Mouse (Mus musculus) limb, embryonic 14.5 days (tissue): Measurements from ENCODE around the gene Ano3. TPM values are rescaled to one million over a fixed set of nuclear protein-coding genes. Genes with fewer than 3 reads are reported as not detected.
"Not testable (repeated sequence)": the region's sequence is repeated elsewhere in the genome, so short reads cannot be mapped to it uniquely, and the experiment has no call there.

Experiments
- ATAC-seq: fragments of 200-750 bp; cut with Nextera tagmentation; 2 replicates; pipeline ENCODE4 v1.8.0; 2017; ENCODE audit warnings: low read depth, moderate number of reproducible peaks, moderate TSS enrichment; ENCODE audit not compliant: low FRiP score
- DNase-seq: peaks from one replicate; pipeline ENCODE4 v3.0.0-alpha.2; 2015; ENCODE audit warnings: low spot score
- H3K27ac ChIP-seq: fragments of 300-500 bp; sonication (generic); replicated peaks from 2 replicates; pipeline ENCODE4 v1.5.1; 2014; ENCODE audit warnings: low read depth, mild to moderate bottlenecking, low read length, moderate library complexity, mixed read lengths
- H3K27me3 ChIP-seq: fragments of 300-500 bp; sonication (generic); 2 replicates; pipeline ENCODE4 v1.6.1; 2014; ENCODE audit warnings: low read length, mixed read lengths; ENCODE audit not compliant: control insufficient read depth, insufficient read depth
- H3K36me3 ChIP-seq: fragments of 300-500 bp; sonication (generic); 2 replicates; pipeline ENCODE4 v1.6.1; 2014; ENCODE audit warnings: mild to moderate bottlenecking, low read length, moderate library complexity, mixed read lengths; ENCODE audit not compliant: control insufficient read depth, insufficient read depth
- H3K4me1 ChIP-seq: fragments of 300-500 bp; sonication (generic); 2 replicates; pipeline ENCODE4 v1.6.1; 2014; ENCODE audit warnings: antibody characterized with exemption, low read length, mixed read lengths; ENCODE audit not compliant: control insufficient read depth, insufficient read depth
- H3K4me2 ChIP-seq: fragments of 300-500 bp; sonication (generic); replicated peaks from 2 replicates; pipeline ENCODE4 v1.6.1; 2014; ENCODE audit warnings: low read depth, mild to moderate bottlenecking, low read length, moderate library complexity; ENCODE audit not compliant: severe bottlenecking
- H3K4me3 ChIP-seq: fragments of 300-500 bp; sonication (generic); replicated peaks from 2 replicates; pipeline ENCODE4 v1.5.1; 2014; ENCODE audit warnings: low read length
- H3K9ac ChIP-seq: fragments of 300-500 bp; sonication (generic); 2 replicates; pipeline ENCODE4 v1.6.1; 2014; ENCODE audit warnings: mild to moderate bottlenecking, low read depth, low read length, moderate library complexity; ENCODE audit not compliant: severe bottlenecking
- H3K9me3 ChIP-seq: fragments of 300-500 bp; sonication (generic); 2 replicates; pipeline ENCODE4 v1.6.1; 2016; ENCODE audit warnings: low read length; ENCODE audit not compliant: control insufficient read depth
- POLR2A ChIP-seq: fragments of 200-500 bp; IDR thresholded peaks from 2 replicates; pipeline ENCODE4 v1.8.0; 2012; ENCODE audit warnings: inconsistent platforms, mild to moderate bottlenecking, moderate library complexity, borderline replicate concordance; ENCODE audit not compliant: insufficient read depth, insufficient read length; ENCODE audit errors: extremely low read depth
- WGBS: fragments of 180-500 bp; shearing (Covaris S2); extraction: QIAGEN DNeasy Blood & Tissue Kit; methylation state at CpG from one replicate; pipeline ENCODE4 v1.1.7; 2014; 5-methylcytosine and 5-hydroxymethylcytosine counted together
- polyA plus RNA-seq, 2 experiments: library from polyadenylated mRNA; depleted of rRNA in 1 of 2; stranded (reverse) in 1 of 2; unstranded in 1 of 2; fragments of >200 nt; fragmentation: Nextera tagmentation in 1 of 2; extraction: Ambion mirVana in 1 of 2; gene quantifications; 2 replicates each; pipeline versions ENCODE4 v1.2.1 to v1.2.3; 2012 to 2014

Gene Ano3
- 0.13 and 0.24 TPM in 2 replicates for polyA plus RNA-seq (2012; rRNA removed)
- 0.10 and 0.21 TPM in 2 replicates for polyA plus RNA-seq (2014; fragmentation: Nextera tagmentation; extraction: Ambion mirVana)

GRCm38 (mm10) chr2:110950823-110951222, at the start of gene Ano3:
Gene Ano3, minus strand, starts transcription at chr2:110950923.
- not testable (repeated sequence) for H3K27me3 ChIP-seq, ATAC-seq, H3K4me1 ChIP-seq, DNase-seq, H3K9me3 ChIP-seq, H3K36me3 ChIP-seq, H3K27ac ChIP-seq
- Histone ChIP-seq H3K9ac (0 out of 2 replicates have a peak within 1 kb of the TSS, but pooled peaks have one; percentile 12), H3K4me3 (peak within 1 kb of the TSS; percentile 22), H3K4me2 (peak within 1 kb of the TSS; percentile 46)

- TF ChIP-seq POLR2A: no peak
- no peaks in the 10 kb centered on the region for H3K27me3 ChIP-seq
- H3K36me3 ChIP-seq: no peaks in the 10 kb centered on the region
- H3K9me3 ChIP-seq: no peaks in the 10 kb centered on the region
- H3K4me2 ChIP-seq: no peak overlapping the region
- DNase-seq (no peak), ATAC-seq (no peak)
- H3K4me3 ChIP-seq: no peak overlapping the region
- no peaks in the 10 kb centered on the region for H3K4me1 ChIP-seq
- 82% methylated on average over 1 of the region's 1 CpGs for WGBS
- H3K27ac ChIP-seq: no peak overlapping the region
- no peak overlapping the region for H3K9ac ChIP-seq
Measured at GRCm38 (mm10) chr2:110990071-110990470, 39.3 kb upstream of the Ano3 start.

GRCm38 (mm10) chr2:110989539-110989938, 38.8 kb upstream of the Ano3 start:
- no peak overlapping the region for H3K9ac ChIP-seq
- no peak overlapping the region for H3K4me2 ChIP-seq
- no peaks in the 10 kb centered on the region for H3K27me3 ChIP-seq
- no peak for TF ChIP-seq POLR2A
- no peaks in the 10 kb centered on the region for H3K36me3 ChIP-seq
- ATAC-seq (no peak), DNase-seq (no peak)
- WGBS: 73% methylated on average over 4 of the region's 4 CpGs
- H3K27ac ChIP-seq: no peak overlapping the region
- H3K9me3 ChIP-seq: no peaks in the 10 kb centered on the region
- H3K4me1 ChIP-seq: no peaks in the 10 kb centered on the region
- H3K4me3 ChIP-seq: no peak overlapping the region

GRCm38 (mm10) chr2:110985853-110986271, 35.1 kb upstream of the Ano3 start:
- Histone ChIP-seq H3K9me3 (no peaks in the 10 kb centered on the region), H3K27ac (no peak overlapping the region), H3K9ac (no peak overlapping the region), H3K4me3 (no peak overlapping the region), H3K36me3 (no peaks in the 10 kb centered on the region), H3K4me1 (no peaks in the 10 kb centered on the region), H3K27me3 (no peaks in the 10 kb centered on the region), H3K4me2 (no peak overlapping the region)
- DNase-seq (no peak), ATAC-seq (no peak)
- 75% methylated on average over 2 of the region's 2 CpGs for WGBS
- TF ChIP-seq POLR2A: no peak

GRCm38 (mm10) chr2:110981733-110982132, 31.0 kb upstream of the Ano3 start:
- DNase-seq: peak; percentile 43
- H3K9ac ChIP-seq: no peak overlapping the region
- H3K27me3 ChIP-seq: no peaks in the 10 kb centered on the region
- WGBS: 24% methylated on average over 1 of the region's 1 CpGs
- no peak for TF ChIP-seq POLR2A
- no peak overlapping the region for H3K4me3 ChIP-seq
- no peaks in the 10 kb centered on the region for H3K36me3 ChIP-seq
- H3K4me1 ChIP-seq: no peaks in the 10 kb centered on the region
- H3K4me2 ChIP-seq: no peak overlapping the region
- H3K27ac ChIP-seq: no peak overlapping the region
- no peaks in the 10 kb centered on the region for H3K9me3 ChIP-seq
- ATAC-seq: no peak

GRCm38 (mm10) chr2:110979610-110980009, 28.9 kb upstream of the Ano3 start:
- no peak overlapping the region for H3K27ac ChIP-seq
- no peaks in the 10 kb centered on the region for H3K9me3 ChIP-seq
- no peak overlapping the region for H3K4me2 ChIP-seq
- ATAC-seq (no peak), DNase-seq (no peak)
- H3K4me3 ChIP-seq: no peak overlapping the region
- TF ChIP-seq POLR2A: no peak
- H3K4me1 ChIP-seq: no peaks in the 10 kb centered on the region
- no peaks in the 10 kb centered on the region for H3K36me3 ChIP-seq
- WGBS: 67% methylated on average over 2 of the region's 2 CpGs
- H3K27me3 ChIP-seq: no peaks in the 10 kb centered on the region
- H3K9ac ChIP-seq: no peak overlapping the region
